Mouse (Mus musculus) embryonic facial prominence, embryonic 12.5 days (tissue): ENCODE results near the gene Gm43951. TPM values are rescaled to one million over a fixed set of nuclear protein-coding genes. Genes with fewer than 3 reads are reported as not detected.
"Not testable (repeated sequence)": the region's sequence is repeated elsewhere in the genome, so short reads cannot be mapped to it uniquely, and the experiment has no call there.

Experiments used
- ATAC-seq: fragments of 200-750 bp; cut with Nextera tagmentation; 2 replicates; pipeline ENCODE4 v1.8.0; 2017; ENCODE audit not compliant: insufficient number of reproducible peaks, insufficient read depth, low FRiP score, low TSS enrichment
- H3K27ac ChIP-seq: fragments of 300-500 bp; sonication (generic); 2 replicates; pipeline ENCODE4 v1.5.1; 2016; ENCODE audit warnings: mild to moderate bottlenecking
- H3K27me3 ChIP-seq: fragments of 300-500 bp; sonication (generic); 2 replicates; pipeline ENCODE4 v1.6.1; 2016; ENCODE audit warnings: mild to moderate bottlenecking, moderate library complexity
- H3K36me3 ChIP-seq: fragments of 300-500 bp; sonication (generic); 2 replicates; pipeline ENCODE4 v1.6.1; 2016; ENCODE audit warnings: mild to moderate bottlenecking
- H3K4me1 ChIP-seq: fragments of 300-500 bp; sonication (generic); 2 replicates; pipeline ENCODE4 v1.6.1; 2016
- H3K4me2 ChIP-seq: fragments of 300-500 bp; sonication (generic); replicated peaks from 2 replicates; pipeline ENCODE4 v1.6.1; 2016; ENCODE audit warnings: mild to moderate bottlenecking, moderate library complexity
- H3K4me3 ChIP-seq: fragments of 300-500 bp; sonication (generic); 2 replicates; pipeline ENCODE4 v1.5.1; 2016; ENCODE audit warnings: mild to moderate bottlenecking
- H3K9ac ChIP-seq: fragments of 300-500 bp; sonication (generic); 2 replicates; pipeline ENCODE4 v1.6.1; 2016; ENCODE audit warnings: mild to moderate bottlenecking, moderate library complexity
- H3K9me3 ChIP-seq: fragments of 300-500 bp; sonication (generic); 2 replicates; pipeline ENCODE4 v1.6.1; 2016; ENCODE audit warnings: mild to moderate bottlenecking, moderate library complexity
- WGBS: fragments of 180-500 bp; shearing (Covaris S2); methylation state at CpG from one replicate; pipeline ENCODE4 v1.1.7; 2016; 5-methylcytosine and 5-hydroxymethylcytosine counted together
- polyA plus RNA-seq: library from polyadenylated mRNA; unstranded; fragments of >200 nt; fragmentation: Nextera tagmentation; extraction: Ambion mirVana; gene quantifications from 2 replicates; pipeline ENCODE4 v1.2.1, GENCODE M21; 2016

The Gm43951 gene
- polyA plus RNA-seq, 1 experiment from 2014 or later = 0.95 TPM

- Histone ChIP-seq H3K9ac (no peak overlapping the region), H3K27me3 (no peaks in the 10 kb centered on the region), H3K4me2 (no peak overlapping the region), H3K4me1 (no peaks in the 10 kb centered on the region), H3K36me3 (peaks cover 49% of the 10 kb centered on the region), H3K27ac (no peak overlapping the region), H3K9me3 (no peaks in the 10 kb centered on the region), H3K4me3 (no peak overlapping the region)
- 91% methylated on average over 2 of the region's 2 CpGs for WGBS
- ATAC-seq = no peak
Observed at GRCm38 (mm10) chr11:72194259-72194658, 12.4 kb downstream of the Gm43951 start.

DNA sequence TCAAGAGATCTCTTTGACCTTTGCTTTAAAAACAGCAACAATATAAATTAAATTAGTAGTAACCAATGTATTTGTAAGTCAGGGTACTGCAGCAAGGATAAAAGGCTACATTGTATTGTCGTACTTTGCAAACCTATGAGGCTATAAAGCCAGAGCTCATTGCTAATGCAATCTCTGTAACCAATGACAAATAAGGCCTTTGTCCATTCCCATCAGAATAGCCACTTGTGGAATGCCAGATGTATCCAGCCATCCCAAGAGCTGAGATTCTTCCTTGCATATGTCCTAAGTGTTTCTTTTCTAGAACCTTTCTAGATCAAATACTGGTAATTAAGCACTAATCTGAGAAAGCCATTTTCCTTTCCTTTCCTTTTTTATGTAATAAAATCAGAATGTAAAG lies 15.8 kb downstream of the Gm43951 start:
- no peak overlapping the region for H3K4me3 ChIP-seq
- no peak overlapping the region for H3K4me2 ChIP-seq
- no peak overlapping the region for H3K27ac ChIP-seq
- peaks cover 43% of the 10 kb centered on the region for H3K36me3 ChIP-seq
- H3K4me1 ChIP-seq = no peaks in the 10 kb centered on the region
- no peak for ATAC-seq
- H3K9me3 ChIP-seq = no peaks in the 10 kb centered on the region
- no peaks in the 10 kb centered on the region for H3K27me3 ChIP-seq
- 87% methylated on average over 1 of the region's 1 CpGs for WGBS
- H3K9ac ChIP-seq = no peak overlapping the region

DNA sequence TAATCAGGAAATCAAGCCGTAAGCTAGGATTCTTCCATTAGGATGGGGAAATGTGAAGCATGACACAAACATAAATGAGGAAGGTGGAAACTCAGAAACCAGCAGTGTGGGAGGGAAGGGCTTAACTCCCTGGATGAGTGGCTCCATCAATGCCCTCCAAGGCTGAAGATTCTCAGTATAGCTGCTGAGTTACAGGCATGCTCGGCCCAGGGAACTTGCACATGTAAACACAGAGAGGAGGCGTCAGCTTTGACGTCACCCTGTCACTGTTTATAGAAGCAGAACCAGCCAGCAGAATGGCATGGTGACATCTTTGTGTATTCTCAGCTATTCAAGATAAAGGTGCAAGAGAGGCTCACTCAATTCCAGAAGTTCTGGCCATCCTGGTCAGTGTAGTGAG lies 22.4 kb downstream of the Gm43951 start:
- H3K27ac ChIP-seq = no peak overlapping the region
- no peak overlapping the region for H3K4me2 ChIP-seq
- no peak overlapping the region for H3K4me3 ChIP-seq
- H3K36me3 ChIP-seq = peaks cover 39% of the 10 kb centered on the region
- 85% methylated on average over 4 of the region's 4 CpGs for WGBS
- no peaks in the 10 kb centered on the region for H3K4me1 ChIP-seq
- no peaks in the 10 kb centered on the region for H3K27me3 ChIP-seq
- no peak for ATAC-seq
- H3K9ac ChIP-seq = no peak overlapping the region
- no peaks in the 10 kb centered on the region for H3K9me3 ChIP-seq

GRCm38 (mm10) chr11:72181136-72181535 lies 25.5 kb downstream of the Gm43951 start:
- WGBS = 95% methylated on average over 4 of the region's 4 CpGs
- ATAC-seq = no peak
- H3K36me3 ChIP-seq = peaks cover 42% of the 10 kb centered on the region

DNA sequence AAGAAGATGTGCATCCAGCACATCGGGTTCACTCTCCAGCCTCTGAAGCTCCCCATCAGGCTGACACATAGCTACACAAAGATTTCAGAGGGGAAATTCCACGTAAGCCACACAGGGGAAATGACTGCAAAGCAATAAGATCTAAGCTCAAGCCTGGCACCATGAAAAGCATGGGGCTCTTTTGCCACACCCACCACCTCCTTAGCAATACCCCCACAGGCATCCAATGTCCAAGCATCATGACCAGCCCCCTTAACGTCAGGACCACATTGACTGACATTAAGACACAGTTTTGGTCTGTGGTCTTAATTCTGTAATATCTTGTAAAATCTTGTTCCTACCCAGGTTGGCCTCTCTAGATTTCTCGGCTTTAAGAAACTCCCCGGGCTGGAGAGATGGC lies 26.1 kb downstream of the Gm43951 start:
- ATAC-seq = no peak

More at GRCm38 (mm10) chr11:72181136-72181535, 25.5 kb downstream of the Gm43951 start:
- no peaks in the 10 kb centered on the region for H3K4me1 ChIP-seq
- no peaks in the 10 kb centered on the region for H3K27me3 ChIP-seq
- H3K9ac ChIP-seq = no peak overlapping the region
- no peak overlapping the region for H3K27ac ChIP-seq
- H3K4me2 ChIP-seq = no peak overlapping the region
- no peak overlapping the region for H3K4me3 ChIP-seq
- H3K9me3 ChIP-seq = no peaks in the 10 kb centered on the region

GRCm38 (mm10) chr11:72176553-72176952 lies 30.1 kb downstream of the Gm43951 start:
- no peak overlapping the region for H3K4me3 ChIP-seq
- no peak for ATAC-seq

More for the DNA sequence above, 26.1 kb downstream of the Gm43951 start:
- H3K9me3 ChIP-seq = no peaks in the 10 kb centered on the region
- peaks cover 45% of the 10 kb centered on the region for H3K36me3 ChIP-seq
- no peak overlapping the region for H3K27ac ChIP-seq
- no peak overlapping the region for H3K4me2 ChIP-seq
- H3K4me1 ChIP-seq = no peaks in the 10 kb centered on the region
- no peaks in the 10 kb centered on the region for H3K27me3 ChIP-seq
- no peak overlapping the region for H3K9ac ChIP-seq
- no peak overlapping the region for H3K4me3 ChIP-seq
- 88% methylated on average over 5 of the region's 5 CpGs for WGBS

DNA sequence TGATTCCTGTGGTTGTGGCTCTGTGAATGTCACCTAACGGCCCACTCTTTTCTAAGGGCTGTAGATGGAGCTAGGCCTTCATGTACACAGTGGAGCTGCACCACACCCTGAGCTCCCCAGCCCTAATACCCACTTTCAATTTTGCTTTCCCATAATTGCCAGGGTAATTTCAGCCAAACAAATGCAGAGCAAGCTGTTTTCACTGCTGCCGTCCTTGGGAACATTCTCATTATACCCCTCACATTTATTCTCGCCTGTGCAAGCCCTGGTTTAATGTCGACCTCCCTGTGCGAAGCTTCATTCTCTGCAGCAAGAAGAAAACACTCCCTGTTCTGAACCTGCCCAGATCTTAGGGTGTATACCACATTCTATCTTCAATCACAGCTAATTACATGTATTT lies 30.7 kb downstream of the Gm43951 start:
- H3K9me3 ChIP-seq = no peaks in the 10 kb centered on the region
- no peak for ATAC-seq
- no peak overlapping the region for H3K4me2 ChIP-seq
- no peak overlapping the region for H3K9ac ChIP-seq
- H3K4me1 ChIP-seq = no peaks in the 10 kb centered on the region
- no peak overlapping the region for H3K27ac ChIP-seq
- no peaks in the 10 kb centered on the region for H3K27me3 ChIP-seq
- peaks cover 61% of the 10 kb centered on the region for H3K36me3 ChIP-seq
- 88% methylated on average over 5 of the region's 5 CpGs for WGBS
- no peak overlapping the region for H3K4me3 ChIP-seq

More at GRCm38 (mm10) chr11:72176553-72176952, 30.1 kb downstream of the Gm43951 start:
- no peaks in the 10 kb centered on the region for H3K4me1 ChIP-seq
- 57% methylated on average over 3 of the region's 3 CpGs for WGBS
- peaks cover 66% of the 10 kb centered on the region for H3K36me3 ChIP-seq
- no peaks in the 10 kb centered on the region for H3K9me3 ChIP-seq
- H3K9ac ChIP-seq = no peak overlapping the region
- H3K4me2 ChIP-seq = no peak overlapping the region
- H3K27me3 ChIP-seq = no peaks in the 10 kb centered on the region
- no peak overlapping the region for H3K27ac ChIP-seq

- Histone ChIP-seq H3K36me3 (peaks cover 60% of the 10 kb centered on the region), H3K4me2 (no peak overlapping the region), H3K27ac (no peak overlapping the region), H3K27me3 (no peaks in the 10 kb centered on the region), H3K4me1 (no peaks in the 10 kb centered on the region), H3K4me3 (no peak overlapping the region), H3K9ac (no peak overlapping the region), H3K9me3 (no peaks in the 10 kb centered on the region)
- ATAC-seq = no peak
- WGBS = 94% methylated on average over 6 of the region's 6 CpGs
Observed at GRCm38 (mm10) chr11:72174721-72175120, 31.9 kb downstream of the Gm43951 start.

DNA sequence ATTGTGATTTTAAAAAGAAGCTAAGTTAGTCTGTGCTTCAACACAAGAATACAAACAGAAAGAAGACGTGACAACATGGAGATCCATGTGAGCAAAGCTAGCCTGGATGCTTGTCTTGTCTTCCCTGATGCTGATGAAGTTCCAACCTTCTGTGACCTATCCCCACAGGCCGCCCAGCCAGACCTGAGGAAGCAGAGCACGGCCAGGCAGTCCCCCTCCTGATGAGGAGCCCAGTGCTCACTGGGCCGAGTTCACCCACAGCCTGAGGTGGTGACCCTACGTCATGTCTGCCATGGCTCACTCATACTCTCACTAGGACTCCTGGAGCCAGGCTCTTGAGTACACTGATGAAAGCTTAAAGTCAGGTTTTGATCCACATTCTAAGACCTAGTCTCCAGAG lies 33.1 kb downstream of the Gm43951 start:
- H3K9ac ChIP-seq = no peak overlapping the region
- H3K9me3 ChIP-seq = no peaks in the 10 kb centered on the region
- H3K4me3 ChIP-seq = no peak overlapping the region
- H3K27ac ChIP-seq = no peak overlapping the region
- H3K36me3 ChIP-seq = peaks cover 58% of the 10 kb centered on the region
- WGBS = 82% methylated on average over 5 of the region's 5 CpGs
- H3K27me3 ChIP-seq = no peaks in the 10 kb centered on the region
- no peak for ATAC-seq
- H3K4me1 ChIP-seq = no peaks in the 10 kb centered on the region
- no peak overlapping the region for H3K4me2 ChIP-seq

- H3K9me3 ChIP-seq, H3K27ac ChIP-seq, H3K4me1 ChIP-seq, H3K27me3 ChIP-seq, H3K4me2 ChIP-seq, H3K4me3 ChIP-seq, ATAC-seq, H3K9ac ChIP-seq: not testable (repeated sequence)
- peaks cover 60% of the 10 kb centered on the region for H3K36me3 ChIP-seq
- 86% methylated on average over 4 of the region's 4 CpGs for WGBS
Observed at GRCm38 (mm10) chr11:72171906-72172305, 34.7 kb downstream of the Gm43951 start.

GRCm38 (mm10) chr11:72169871-72170270 lies 36.8 kb downstream of the Gm43951 start:
- Histone ChIP-seq H3K4me3 (no peak overlapping the region), H3K9me3 (no peaks in the 10 kb centered on the region), H3K9ac (no peak overlapping the region), H3K27me3 (no peaks in the 10 kb centered on the region), H3K4me1 (no peaks in the 10 kb centered on the region), H3K36me3 (peaks cover 65% of the 10 kb centered on the region), H3K27ac (no peak overlapping the region), H3K4me2 (no peak overlapping the region)
- no peak for ATAC-seq
- 83% methylated on average over 4 of the region's 4 CpGs for WGBS

- Histone ChIP-seq H3K4me3 (no peak overlapping the region), H3K36me3 (peaks cover 68% of the 10 kb centered on the region), H3K9me3 (no peaks in the 10 kb centered on the region), H3K4me1 (no peaks in the 10 kb centered on the region), H3K27me3 (no peaks in the 10 kb centered on the region), H3K27ac (no peak overlapping the region), H3K4me2 (no peak overlapping the region), H3K9ac (no peak overlapping the region)
- no peak for ATAC-seq
- WGBS = 78% methylated on average over 2 of the region's 2 CpGs
Observed at GRCm38 (mm10) chr11:72163198-72163597, 43.4 kb downstream of the Gm43951 start.

- 66% methylated on average over 2 of the region's 2 CpGs for WGBS
Observed at GRCm38 (mm10) chr11:72156624-72157023, 50.0 kb downstream of the Gm43951 start.

More at GRCm38 (mm10) chr11:72156624-72157023, 50.0 kb downstream of the Gm43951 start:
- Histone ChIP-seq H3K36me3 (peaks cover 66% of the 10 kb centered on the region), H3K27ac (no peak overlapping the region), H3K4me2 (no peak overlapping the region), H3K4me1 (no peaks in the 10 kb centered on the region), H3K9ac (no peak overlapping the region), H3K4me3 (no peak overlapping the region), H3K9me3 (no peaks in the 10 kb centered on the region), H3K27me3 (no peaks in the 10 kb centered on the region)
- no peak for ATAC-seq
